Mouse (Mus musculus) ES-Bruce4 (cell line): Measurements from ENCODE around the gene Sipa1l1.

ENCODE experiments used
- CTCF ChIP-seq: IDR thresholded peaks from one replicate; pipeline ENCODE4 v1.8.1; 2011; ENCODE audit warnings: low read depth, low read length
- POLR2A ChIP-seq: IDR thresholded peaks from one replicate; pipeline ENCODE4 v1.8.1; 2011; ENCODE audit warnings: low read length; ENCODE audit not compliant: insufficient read depth

DNA sequence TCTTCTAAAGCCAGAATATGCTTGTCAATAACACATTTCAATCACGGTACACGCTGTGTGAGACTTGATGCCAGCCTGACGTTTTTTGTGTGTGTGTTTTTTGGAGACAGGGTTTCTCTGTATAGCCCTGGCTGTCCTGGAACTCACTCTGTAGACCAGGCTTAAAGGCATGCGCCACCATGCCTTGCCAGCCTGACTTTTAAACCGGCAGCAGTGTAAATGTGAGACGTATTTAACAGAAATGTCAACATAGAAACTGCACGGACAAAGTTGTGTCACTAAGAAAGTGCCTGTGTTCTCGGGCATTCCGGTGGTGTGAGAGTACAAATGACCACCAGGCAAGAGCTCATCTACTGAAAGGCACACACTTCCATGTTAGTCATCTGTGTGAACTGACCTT is 323.3 kb downstream of the Sipa1l1 start:
- no peak for TF ChIP-seq POLR2A
- TF ChIP-seq CTCF = no peak
